Mouse (Mus musculus): Measurements from ENCODE around the gene Zfp827.

The Zfp827 gene
- long read RNA-seq, experiment 1: 0 reads
- long read RNA-seq, experiment 2, partial matches to known transcripts: 0 of 2 reads
- long read RNA-seq, experiment 2, other reads (novel, unspliced or antisense): 2 of 2 reads

DNA sequence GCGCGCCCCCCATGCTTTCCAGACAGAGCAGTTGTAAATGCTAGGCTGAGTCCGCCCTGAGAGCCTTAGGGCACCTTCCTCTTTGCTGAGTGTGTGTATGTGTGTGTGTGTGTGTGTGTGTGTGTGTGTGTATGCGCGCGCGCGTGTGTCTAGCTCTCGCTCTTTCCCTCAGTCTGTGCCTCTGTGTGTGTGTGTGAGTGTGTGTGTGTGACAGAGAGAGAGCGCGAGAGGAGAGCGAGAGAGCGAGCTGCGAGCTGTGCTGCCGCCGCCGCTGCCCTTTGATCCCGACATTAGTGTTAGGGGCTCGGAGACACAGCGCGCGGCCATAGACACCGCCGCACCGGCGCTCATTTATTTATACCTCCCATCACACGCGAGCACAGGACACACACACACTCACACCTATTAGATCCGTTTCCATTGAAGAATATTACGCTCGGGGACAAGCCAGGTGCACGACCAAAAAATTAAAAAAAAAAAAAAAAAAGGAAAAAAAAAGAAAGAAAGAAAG is at the start of gene Zfp827:
TSS of gene Zfp827 (plus strand) at position 461 of the 511 bp plus-strand sequence.
- intact Hi-C loops (cut with DNase I): loop anchor here (5.0 kb wide), 1 partner anchor 264 kb away; the partner anchor contains the start of gene Mmaa

DNA sequence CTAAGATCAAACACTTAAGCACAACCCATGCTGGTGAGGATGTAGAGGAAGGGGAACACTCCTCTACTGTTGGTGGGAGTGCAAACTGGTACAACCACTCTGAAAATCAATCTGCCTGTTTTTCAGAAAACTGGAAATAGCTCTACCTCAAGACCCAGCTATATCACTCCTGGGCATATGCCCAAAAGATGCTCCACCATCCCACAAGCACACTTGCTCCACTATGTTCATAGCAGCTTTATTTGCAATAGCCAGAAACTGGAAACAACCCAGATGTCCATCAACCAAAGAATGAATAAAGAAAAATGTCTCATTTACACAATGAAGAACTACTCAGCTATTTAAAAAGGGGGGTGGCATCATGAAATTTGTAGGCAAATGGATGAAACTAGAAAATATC is 23.9 kb upstream of the Zfp827 start:
- intact Hi-C loops (cut with DNase I): no loop called here

GRCm38 (mm10) chr8:79015061-79015460 is 13.2 kb upstream of the Zfp827 start:
- intact Hi-C loops (cut with DNase I): no loop called here

- intact Hi-C loops (cut with DNase I): no loop called here
Observed at GRCm38 (mm10) chr8:79016076-79016475, 12.2 kb upstream of the Zfp827 start.

DNA sequence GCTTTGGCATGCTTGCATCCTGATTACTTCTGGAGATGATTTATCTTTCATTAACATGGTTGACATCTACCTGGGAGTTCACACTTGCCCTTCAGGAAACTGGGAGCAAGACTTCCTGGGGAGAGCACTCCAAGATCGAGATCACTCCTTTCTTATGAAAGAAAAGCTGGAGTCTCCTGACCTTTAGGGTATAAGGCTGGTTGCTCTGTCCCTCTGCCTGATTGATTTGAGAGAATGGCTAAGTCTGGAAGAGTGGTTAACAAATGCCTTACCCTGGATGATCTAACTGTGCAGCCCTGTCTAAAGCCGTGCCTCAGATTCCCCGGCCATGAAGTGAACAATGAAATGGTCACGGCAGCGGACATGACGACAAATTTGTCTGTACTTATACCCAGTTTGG is 11.7 kb upstream of the Zfp827 start:
- intact Hi-C loops (cut with DNase I): no loop called here

GRCm38 (mm10) chr8:79023922-79024321 is 4.3 kb upstream of the Zfp827 start:
- intact Hi-C loops (cut with DNase I): no loop called here

DNA sequence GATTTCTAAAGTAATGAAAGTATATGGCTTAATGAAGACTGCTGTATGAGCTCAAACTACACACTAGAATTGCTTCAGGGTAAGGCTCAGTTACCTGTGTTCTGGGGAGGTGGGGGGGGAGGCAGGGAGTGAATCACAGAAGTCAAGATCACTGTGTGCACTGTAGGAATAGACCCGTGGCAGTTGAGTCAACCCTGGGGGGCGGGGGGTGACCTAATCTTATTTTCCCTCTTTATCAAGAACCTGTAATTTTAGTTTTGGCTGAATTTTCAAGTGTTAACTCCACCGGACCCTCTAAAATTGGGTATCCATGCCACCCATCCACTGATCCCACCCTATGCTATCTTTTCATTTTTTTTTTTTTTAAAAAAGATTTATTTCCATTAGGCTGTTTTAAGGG is 918 bp upstream of the Zfp827 start:
- intact Hi-C loops (cut with DNase I): loop anchor here (5.0 kb wide), 1 partner anchor 265 kb away; the partner anchor contains the start of gene Mmaa

- intact Hi-C loops (cut with DNase I): loop anchor here (5.0 kb wide), 1 partner anchor 264 kb away; the partner anchor contains the start of gene Mmaa
Observed at GRCm38 (mm10) chr8:79028541-79029395, 531 bp downstream of the Zfp827 start.

- intact Hi-C loops (cut with DNase I): loop anchor here (5.0 kb wide), 1 partner anchor 263 kb away; the partner anchor contains the start of gene Mmaa
Observed at GRCm38 (mm10) chr8:79029396-79030325, 1.4 kb downstream of the Zfp827 start.

GRCm38 (mm10) chr8:79030326-79031265 is 2.4 kb downstream of the Zfp827 start:
- intact Hi-C loops (cut with DNase I): no loop called here

- intact Hi-C loops (cut with DNase I): no loop called here
Observed at GRCm38 (mm10) chr8:79037532-79037931, 9.3 kb downstream of the Zfp827 start.

- intact Hi-C loops (cut with DNase I): no loop called here
Observed at GRCm38 (mm10) chr8:79037991-79038390, 9.8 kb downstream of the Zfp827 start.

DNA sequence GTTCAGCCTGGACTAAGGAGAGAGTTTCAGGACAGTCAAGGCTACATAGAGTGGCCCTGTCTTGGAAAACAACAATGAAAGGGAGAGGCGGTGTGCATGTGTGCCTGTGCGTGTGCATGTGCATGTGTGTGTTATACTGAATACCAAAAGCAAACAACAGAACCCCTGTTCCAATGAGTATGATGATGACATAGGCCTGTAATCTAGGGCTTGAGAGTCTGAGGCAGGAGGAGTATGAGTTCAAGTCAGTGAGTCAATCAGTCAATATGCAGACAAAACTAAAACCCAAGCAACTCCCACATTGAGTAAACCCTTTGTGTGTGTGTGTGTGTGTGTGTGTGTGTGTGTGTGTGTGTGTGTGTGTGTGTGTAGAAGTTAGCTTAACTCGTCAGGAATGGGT is 13.2 kb downstream of the Zfp827 start:
- intact Hi-C loops (cut with DNase I): no loop called here

- intact Hi-C loops (cut with DNase I): no loop called here
Observed at GRCm38 (mm10) chr8:79042252-79042651, 14.0 kb downstream of the Zfp827 start.

- intact Hi-C loops (cut with DNase I): no loop called here
Observed at GRCm38 (mm10) chr8:79044673-79045072, 16.4 kb downstream of the Zfp827 start.

DNA sequence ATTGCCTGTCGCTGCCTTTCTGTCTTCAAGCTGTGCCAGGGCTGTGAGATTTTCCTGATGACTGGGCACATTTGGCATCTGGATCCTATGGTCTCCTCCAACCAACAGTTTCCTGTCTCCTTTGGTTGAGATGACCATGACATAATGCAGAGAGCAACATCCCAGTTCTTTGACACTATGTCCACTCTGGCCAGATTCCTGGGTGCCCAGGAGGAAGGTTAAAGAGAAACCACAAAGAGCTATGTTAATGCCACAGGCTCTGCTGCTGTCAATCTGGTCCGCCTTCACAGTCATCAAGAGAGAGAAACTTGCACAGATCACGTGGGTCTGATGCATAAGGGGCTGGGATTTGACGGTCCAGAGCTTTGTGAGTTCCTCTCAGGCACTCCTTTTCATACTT is 18.4 kb downstream of the Zfp827 start:
- intact Hi-C loops (cut with DNase I): no loop called here

GRCm38 (mm10) chr8:79048388-79049005 is 20.3 kb downstream of the Zfp827 start:
- intact Hi-C loops (cut with DNase I): no loop called here

- intact Hi-C loops (cut with DNase I): no loop called here
Observed at GRCm38 (mm10) chr8:79054222-79054621, 26.0 kb downstream of the Zfp827 start.

DNA sequence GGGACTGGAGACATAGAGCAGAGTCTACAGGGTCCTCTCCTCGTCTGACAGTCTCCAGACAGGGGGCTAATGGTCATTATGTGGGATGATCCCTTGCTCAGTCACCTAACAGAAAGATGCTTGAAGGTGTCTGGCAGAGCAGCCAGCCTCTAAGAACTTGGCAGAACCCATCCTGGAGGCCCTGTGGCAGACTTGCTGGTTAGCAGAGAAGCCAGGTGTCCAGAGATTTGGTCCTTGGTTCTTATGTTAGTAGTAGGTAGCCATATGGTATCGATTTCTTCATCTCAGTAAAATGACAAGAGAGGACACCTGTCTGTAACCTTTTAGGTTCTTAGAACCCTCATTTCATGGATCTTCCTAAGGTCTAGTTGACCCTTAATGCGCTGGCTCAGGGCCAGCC is 28.9 kb downstream of the Zfp827 start:
- intact Hi-C loops (cut with DNase I): no loop called here

- intact Hi-C loops (cut with DNase I): no loop called here
Observed at GRCm38 (mm10) chr8:79059361-79059760, 31.1 kb downstream of the Zfp827 start.

Data from adrenal gland (tissue).